Mouse (Mus musculus) bone marrow, adult 2 months (tissue): ENCODE results near the gene Micu2.

ENCODE experiments used
- CTCF ChIP-seq: fragments of 200-500 bp; IDR thresholded peaks from 2 replicates; pipeline ENCODE4 v1.5.1; 2011; ENCODE audit warnings: low read length, control low read depth; ENCODE audit not compliant: control insufficient read depth, insufficient read depth
- POLR2A ChIP-seq: fragments of 200-500 bp; IDR thresholded peaks from 2 replicates; pipeline ENCODE4 v1.6.1; 2011; ENCODE audit warnings: low read depth, mild to moderate bottlenecking, control low read depth, low read length, borderline replicate concordance; ENCODE audit not compliant: control insufficient read depth

- no peak for TF ChIP-seq CTCF
- TF ChIP-seq POLR2A = no peak
Observed at GRCm38 (mm10) chr14:57919148-57919875, 79.8 kb downstream of the Micu2 start.
